Mouse (Mus musculus) right cerebral cortex, postnatal 36 days (tissue): ENCODE measurements around the gene Tmc1.

Experiments used
- DNase-seq, 2 experiments: peaks; one replicate each; pipeline ENCODE4 v3.0.0; 2022; ENCODE audit warnings: low spot score in 2 of 2, mixed read lengths in 1 of 2

Tmc1 gene

DNA sequence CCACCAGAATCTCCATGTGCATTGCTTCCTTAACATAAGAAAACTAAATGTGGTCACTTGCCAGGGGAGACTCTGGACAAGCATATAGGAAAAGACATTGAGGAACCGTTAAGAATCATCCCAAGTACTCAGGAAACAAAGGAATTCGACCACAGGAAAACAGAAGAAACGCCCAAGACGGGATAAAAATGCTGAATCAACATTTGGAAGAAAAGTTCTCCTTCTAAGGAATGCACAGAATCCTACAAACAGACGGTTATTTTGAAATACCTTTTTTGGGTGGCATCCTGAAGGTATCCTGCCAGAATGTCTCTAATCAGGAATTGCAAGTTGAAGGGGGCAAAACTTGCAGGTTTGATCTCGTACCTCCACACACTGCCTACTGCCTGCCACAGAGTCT, at the start of gene Tmc1:
Gene Tmc1 (minus strand): TSS at position 329 of the 400 bp plus-strand sequence.
- DNase-seq = no peak

GRCm38 (mm10) chr19:21001552-21001951, 47.5 kb upstream of the Tmc1 start:
- DNase-seq = no peak

GRCm38 (mm10) chr19:20979244-20979643, 25.2 kb upstream of the Tmc1 start:
- DNase-seq = no peak

GRCm38 (mm10) chr19:20978148-20978547, 24.1 kb upstream of the Tmc1 start:
- no peak for DNase-seq

- no peak for DNase-seq
Observed at GRCm38 (mm10) chr19:20971926-20972325, 17.9 kb upstream of the Tmc1 start.

DNA sequence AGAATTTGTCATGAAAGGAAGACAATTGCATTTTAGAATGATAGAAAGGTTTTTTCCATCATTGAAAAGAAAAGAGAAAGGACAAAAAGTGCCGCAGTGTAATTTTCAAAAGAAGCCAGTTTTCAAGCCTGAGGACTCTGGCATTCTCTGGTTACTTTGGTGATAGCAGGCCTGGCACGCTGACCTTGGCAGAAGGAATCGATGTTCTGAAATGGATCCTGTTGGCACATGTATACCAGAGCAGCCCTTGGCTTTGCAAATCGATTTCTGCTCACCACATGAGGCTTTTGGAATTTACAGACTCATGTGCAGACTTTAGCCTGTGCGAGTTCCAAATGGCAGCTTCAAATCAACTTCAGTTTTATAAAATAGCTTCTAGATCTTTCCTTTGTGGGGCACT, 813 bp upstream of the Tmc1 start:
- DNase-seq = no peak

DNA sequence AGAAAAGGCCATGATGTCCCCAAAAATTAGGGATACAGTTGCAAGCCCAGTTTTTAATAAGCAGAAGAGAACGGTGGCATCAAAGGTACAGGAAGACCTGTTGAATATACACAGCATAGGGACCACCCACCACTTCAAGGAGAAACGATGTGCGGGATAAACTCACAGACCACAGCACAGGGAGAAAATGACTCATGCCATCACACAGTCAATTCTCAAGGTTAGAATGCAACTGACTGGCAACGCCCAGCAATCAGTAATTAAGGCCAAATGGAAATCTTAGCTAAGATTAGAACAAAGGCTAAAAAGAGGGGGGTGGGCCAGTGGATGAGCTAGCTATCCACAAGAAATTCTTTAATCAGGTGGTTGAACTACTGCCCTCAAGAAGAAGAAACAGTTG, 9.6 kb downstream of the Tmc1 start:
- no peak for DNase-seq

GRCm38 (mm10) chr19:20924282-20924681, 29.7 kb downstream of the Tmc1 start:
- no peak for DNase-seq

GRCm38 (mm10) chr19:20923336-20924211, 30.4 kb downstream of the Tmc1 start:
- DNase-seq = no peak

DNA sequence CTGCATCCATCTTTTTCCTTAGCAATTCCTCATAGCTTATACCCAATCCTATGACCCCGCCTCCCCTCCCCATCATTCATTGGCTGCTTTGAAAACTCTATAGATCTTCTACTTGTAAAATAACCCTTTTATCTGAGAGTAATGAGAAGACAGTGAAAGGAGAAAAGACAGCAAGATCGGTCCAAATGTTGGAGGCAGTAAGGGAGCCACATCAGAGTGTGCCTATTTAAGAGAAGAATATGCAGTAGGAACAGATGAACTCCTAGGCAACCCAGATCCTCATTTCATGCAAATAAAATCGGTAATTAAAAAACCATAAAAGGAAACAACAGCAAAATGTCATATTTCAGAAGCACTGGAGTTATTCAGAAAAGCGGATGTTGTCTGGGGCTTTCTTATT, 35.8 kb downstream of the Tmc1 start:
- no peak for DNase-seq

GRCm38 (mm10) chr19:20915151-20915550, 38.9 kb downstream of the Tmc1 start:
- DNase-seq = no peak

DNA sequence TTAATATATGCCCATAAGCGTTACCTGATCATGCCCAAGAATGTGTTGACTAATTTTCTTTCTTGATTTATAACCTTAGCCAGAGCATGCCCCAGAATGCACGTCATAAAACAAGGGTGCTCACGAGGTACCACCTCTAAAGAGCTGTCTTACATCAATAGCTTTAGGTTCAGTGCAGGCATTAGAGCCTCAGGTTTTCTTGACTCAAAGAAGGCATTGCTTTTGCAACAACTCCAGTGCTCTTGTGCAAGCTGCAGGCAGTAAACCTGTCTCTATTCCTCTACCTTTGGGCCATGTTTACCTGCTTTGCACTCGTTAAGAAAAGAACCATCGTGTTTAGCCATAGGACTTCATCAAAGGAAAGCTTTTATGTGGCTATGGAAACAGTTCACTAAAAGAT, 43.6 kb downstream of the Tmc1 start:
- DNase-seq = no peak

- DNase-seq = no peak
Observed at GRCm38 (mm10) chr19:20881205-20881604, 72.8 kb downstream of the Tmc1 start.

GRCm38 (mm10) chr19:20875881-20876280, 78.1 kb downstream of the Tmc1 start:
- no peak for DNase-seq

GRCm38 (mm10) chr19:20861779-20862178, 92.2 kb downstream of the Tmc1 start:
- no peak for DNase-seq

DNA sequence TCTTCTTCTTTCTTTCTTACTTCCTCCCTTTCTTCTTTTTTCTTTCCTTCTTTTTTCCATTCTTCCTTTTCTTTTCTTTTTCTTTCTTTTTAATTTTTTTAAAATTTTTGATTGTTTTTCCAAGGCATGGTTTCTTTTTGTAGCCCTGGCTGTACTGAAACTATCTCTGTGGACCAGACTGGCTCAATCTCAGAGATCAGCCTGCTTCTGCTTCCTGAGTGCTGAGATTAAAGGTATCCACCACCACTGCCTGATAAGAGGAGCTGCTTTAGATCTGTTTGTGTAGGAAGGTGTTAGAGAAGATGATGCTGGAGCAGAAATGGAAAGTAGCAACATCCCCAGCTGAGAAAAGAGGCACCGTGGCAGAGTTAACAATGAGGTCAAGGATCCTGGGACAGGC, 93.7 kb downstream of the Tmc1 start:
- no peak for DNase-seq

DNA sequence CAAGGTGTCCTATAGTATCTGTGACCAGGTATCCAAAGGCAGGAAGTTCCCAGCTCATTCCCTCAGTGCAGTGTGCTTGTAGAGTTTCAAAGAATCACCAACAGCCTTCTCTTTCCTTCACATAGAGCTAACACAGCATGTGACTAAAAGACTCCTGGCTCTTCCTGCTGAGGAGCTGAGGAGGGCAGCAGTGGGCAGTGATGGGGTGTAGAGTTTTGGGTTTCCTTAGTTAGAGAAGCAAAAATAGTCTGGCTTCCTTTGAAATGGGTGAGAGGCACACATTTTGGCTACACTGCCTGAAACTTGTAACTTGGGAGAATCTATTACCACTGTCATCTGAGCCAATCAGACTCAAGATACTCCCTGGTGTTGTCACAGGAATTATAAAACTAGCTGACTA, 96.2 kb downstream of the Tmc1 start:
- no peak for DNase-seq

DNA sequence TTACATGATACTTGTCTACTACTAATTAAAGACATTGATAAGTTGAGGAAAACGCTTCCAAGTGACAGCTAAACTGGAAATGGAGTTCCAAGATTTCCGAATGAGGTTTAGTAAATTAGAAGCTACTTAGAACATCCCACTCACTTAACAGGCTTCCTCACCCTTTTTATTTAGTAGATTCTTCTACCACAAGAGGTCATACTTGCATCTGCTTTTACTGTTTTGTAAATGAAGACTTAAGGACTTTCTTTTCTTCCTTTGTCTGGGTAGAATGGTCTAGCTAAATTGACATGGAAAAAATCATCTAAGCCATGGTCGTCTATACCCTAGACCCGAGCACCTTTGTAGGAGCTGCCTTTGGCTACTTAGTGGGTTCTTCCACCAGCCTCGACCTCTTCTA, 105.1 kb downstream of the Tmc1 start:
- DNase-seq = no peak

GRCm38 (mm10) chr19:20847476-20848073, 106.4 kb downstream of the Tmc1 start:
- DNase-seq = no peak

- DNase-seq = no peak
Observed at GRCm38 (mm10) chr19:20837422-20837821, 116.6 kb downstream of the Tmc1 start.

DNA sequence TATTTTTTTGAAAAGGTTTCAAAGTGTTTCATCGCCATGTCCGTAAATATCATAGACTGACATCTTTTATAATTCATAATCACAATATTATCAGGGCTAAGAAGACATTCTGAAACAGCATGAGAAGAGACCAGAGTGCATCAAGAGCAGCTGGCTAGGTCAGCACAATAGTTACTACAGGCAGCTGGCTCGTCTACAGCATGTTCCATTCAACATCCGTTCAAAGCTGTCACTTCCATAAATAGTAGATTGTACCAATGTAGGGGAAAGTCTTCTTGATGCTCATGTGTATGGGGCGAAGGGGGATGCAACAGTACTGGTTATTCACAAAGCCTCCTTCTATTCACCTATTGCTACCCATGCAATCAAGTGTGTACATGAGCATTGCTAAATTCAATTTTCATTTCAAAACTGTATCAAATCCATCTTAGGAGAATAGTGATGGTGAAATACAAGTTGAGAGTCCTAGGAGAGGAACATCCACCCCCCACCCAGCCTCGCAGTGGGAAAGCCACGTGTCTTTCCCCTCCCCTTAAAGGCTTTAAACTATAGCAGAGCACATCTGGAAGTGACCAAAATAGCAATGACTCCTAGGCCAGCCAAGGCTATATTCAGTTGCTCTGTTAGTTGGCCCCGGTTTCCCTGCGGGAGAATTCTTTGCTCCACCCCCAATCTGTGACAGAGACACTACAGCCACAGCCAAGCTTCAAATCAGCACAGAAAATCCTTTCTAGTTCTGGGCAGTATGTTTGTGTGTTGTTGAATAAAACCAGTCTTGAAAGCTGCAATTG, 117.8 kb downstream of the Tmc1 start:
- no peak for DNase-seq

- no peak for DNase-seq
Observed at GRCm38 (mm10) chr19:20834895-20835294, 119.1 kb downstream of the Tmc1 start.

GRCm38 (mm10) chr19:20799460-20799859, 154.5 kb downstream of the Tmc1 start:
- no peak for DNase-seq
